ENCODE assay signal across 11 mouse cellular contexts in genomic region chr10:115012316-115012715, GRCm38 (mm10).
"Had no signal": no experiment of that assay in that cellular context is flagged by ENCODE, and none has a peak within 500 bp of the region (broad histone marks: within the 10 kb centered on the region; RNA-seq: fewer than 3 reads in every experiment).

No protein-coding gene starts in this region.

- H3K27me3 ChIP-seq: liver, embryonic 15.5 days had no signal

- H3K36me3 ChIP-seq: limb, embryonic 10.5 days; liver, embryonic 15.5 days had no signal

- H3K27ac ChIP-seq: left cerebral cortex, adult 2 months; limb, embryonic 10.5 days; liver, embryonic 15.5 days had no signal

- H3K4me2 ChIP-seq: liver, embryonic 11.5 days; liver, embryonic 15.5 days had no signal

- H3K4me1 ChIP-seq: liver, embryonic 15.5 days had no signal

- ATAC-seq: lung, postnatal 0 days had no signal

- H3K9me3 ChIP-seq: limb, embryonic 10.5 days; liver, embryonic 15.5 days had no signal

- H3K9ac ChIP-seq: liver, embryonic 15.5 days had no signal

- H3K4me3 ChIP-seq: left cerebral cortex, adult 2 months; limb, embryonic 10.5 days; liver, embryonic 15.5 days had no signal

- DNase-seq: kidney, postnatal 10 days; kidney, postnatal 4 days; lung, adult 2 months; lung, postnatal 36 days; thymus, adult 18-20 months; thymus, postnatal 14 days had no signal
